Mouse (Mus musculus) kidney, adult 2 months (tissue): Measurements from ENCODE around the gene Lrch4.

ENCODE experiments used
- CTCF ChIP-seq: fragments of 200-500 bp; conservative IDR thresholded peaks from 2 replicates; pipeline ENCODE4 v1.5.1; 2011; ENCODE audit warnings: low read depth, mild to moderate bottlenecking, control low read depth, low read length, moderate library complexity, mixed read lengths; ENCODE audit not compliant: insufficient read depth, insufficient read length
- POLR2A ChIP-seq: fragments of 200-500 bp; IDR thresholded peaks from one replicate; pipeline ENCODE4 v1.6.1; 2011; ENCODE audit warnings: low read depth, low read length, control low read depth

- no peak for TF ChIP-seq POLR2A
- no peak for TF ChIP-seq CTCF
Measured at GRCm38 (mm10) chr5:137596601-137597261, 32.2 kb upstream of the Lrch4 start.
